Mouse (Mus musculus): Measurements from ENCODE around the gene Gucy2f. TPM values are rescaled to one million over a fixed set of nuclear protein-coding genes. Genes with fewer than 3 reads are reported as not detected.

Gucy2f gene
- polyA plus RNA-seq, 1 experiment from 2014 or later, result not detected

DNA sequence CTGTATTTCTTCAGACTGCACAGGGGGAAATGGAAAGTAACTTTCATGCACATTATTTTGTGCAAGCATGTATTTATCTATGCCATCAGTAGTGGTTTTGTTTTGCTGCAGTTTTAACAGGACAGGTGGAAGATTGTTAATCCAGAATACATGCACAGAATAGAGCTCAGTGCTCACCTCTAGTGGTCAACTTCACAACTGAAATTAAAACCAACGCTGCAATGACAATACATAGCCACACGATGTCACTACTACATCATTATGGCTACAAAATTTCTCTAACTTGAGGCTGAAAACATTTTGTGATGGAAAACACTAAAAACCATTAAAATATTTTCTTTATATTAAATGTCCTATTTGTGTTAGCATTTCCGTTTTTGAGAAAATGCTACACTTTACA is 3.6 kb upstream of the Gucy2f start:
- H3K4me2 ChIP-seq (ENCODE audit: low read depth, severe bottlenecking), result no peak overlapping the region
- 0 out of 2 replicates have a peak, but pooled peaks cover 3% of the 10 kb centered on the region for H3K27me3 ChIP-seq (ENCODE audit: control insufficient read depth, insufficient read depth, low read length)
- H3K4me1 ChIP-seq (ENCODE audit: control insufficient read depth, insufficient read depth, low read length), result no peaks in the 10 kb centered on the region
- 12% methylated on average over 3 of the region's 3 CpGs for WGBS
- H3K36me3 ChIP-seq (ENCODE audit: control insufficient read depth, insufficient read depth, low read length), result no peaks in the 10 kb centered on the region
- H3K9me3 ChIP-seq (ENCODE audit: control insufficient read depth, low read length), result no peaks in the 10 kb centered on the region
- no peak overlapping the region for H3K27ac ChIP-seq (replicated peaks; ENCODE audit: low read depth, low read length)
- no peak overlapping the region for H3K9ac ChIP-seq (ENCODE audit: low read length)
- DNase-seq (ENCODE audit: low spot score), result peak; percentile 23
- no peak overlapping the region for H3K4me3 ChIP-seq (ENCODE audit: low read depth, low read length)
- ATAC-seq (ENCODE audit: insufficient number of reproducible peaks, low FRiP score, low TSS enrichment, low read depth), result no peak

DNA sequence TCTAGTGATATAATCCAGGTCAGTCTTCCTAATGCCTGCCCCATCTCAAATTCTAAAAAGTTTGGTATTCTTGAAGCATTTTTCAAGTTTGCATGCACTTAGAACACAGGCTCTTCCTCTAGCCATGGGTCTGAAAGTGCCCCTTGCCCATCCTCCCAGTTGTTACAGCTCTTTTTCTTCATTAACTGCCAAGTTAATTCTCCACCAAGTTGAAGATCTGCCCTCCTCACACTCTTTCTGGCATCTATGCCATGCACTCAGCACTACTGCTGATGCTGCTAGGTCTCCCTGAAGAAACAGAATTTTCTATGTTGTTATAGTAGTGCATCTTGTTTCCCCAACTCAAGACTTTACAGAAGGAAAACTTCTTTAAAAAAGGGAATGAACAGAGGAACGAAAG is 1.2 kb downstream of the Gucy2f start:
- 0 out of 2 replicates have a peak, but pooled peaks cover 3% of the 10 kb centered on the region for H3K27me3 ChIP-seq (ENCODE audit: control insufficient read depth, insufficient read depth, low read length)
- WGBS, result 86% methylated on average over 1 of the region's 1 CpGs
- no peak for ATAC-seq (ENCODE audit: insufficient number of reproducible peaks, low FRiP score, low TSS enrichment, low read depth)

GRCm38 (mm10) chrX:142194420-142194819 is 2.3 kb downstream of the Gucy2f start:
- Histone ChIP-seq H3K4me2 (ENCODE audit: low read depth, severe bottlenecking) (no peak overlapping the region), H3K27me3 (ENCODE audit: control insufficient read depth, insufficient read depth, low read length) (peaks cover 3% of the 10 kb centered on the region; the same call in 1 of the 2 replicates), H3K9me3 (ENCODE audit: control insufficient read depth, low read length) (no peaks in the 10 kb centered on the region), H3K9ac (ENCODE audit: low read length) (no peak overlapping the region), H3K36me3 (ENCODE audit: control insufficient read depth, insufficient read depth, low read length) (no peaks in the 10 kb centered on the region), H3K4me3 (ENCODE audit: low read depth, low read length) (no peak overlapping the region), H3K27ac (replicated peaks; ENCODE audit: low read depth, low read length) (no peak overlapping the region), H3K4me1 (ENCODE audit: control insufficient read depth, insufficient read depth, low read length) (no peaks in the 10 kb centered on the region)
- no peak for DNase-seq (ENCODE audit: low spot score)
- no peak for ATAC-seq (ENCODE audit: insufficient number of reproducible peaks, low FRiP score, low TSS enrichment, low read depth)
- WGBS, result 81% methylated on average over 6 of the region's 6 CpGs

More for the DNA sequence above, 1.2 kb downstream of the Gucy2f start:
- Histone ChIP-seq H3K4me1 (ENCODE audit: control insufficient read depth, insufficient read depth, low read length) (no peaks in the 10 kb centered on the region), H3K36me3 (ENCODE audit: control insufficient read depth, insufficient read depth, low read length) (no peaks in the 10 kb centered on the region), H3K27ac (replicated peaks; ENCODE audit: low read depth, low read length) (no peak overlapping the region), H3K4me3 (ENCODE audit: low read depth, low read length) (no peak overlapping the region), H3K9me3 (ENCODE audit: control insufficient read depth, low read length) (no peaks in the 10 kb centered on the region), H3K9ac (ENCODE audit: low read length) (no peak overlapping the region), H3K4me2 (ENCODE audit: low read depth, severe bottlenecking) (no peak overlapping the region)
- DNase-seq (ENCODE audit: low spot score), result no peak

- Histone ChIP-seq H3K9ac (ENCODE audit: low read length) (no peak overlapping the region), H3K36me3 (ENCODE audit: control insufficient read depth, insufficient read depth, low read length) (no peaks in the 10 kb centered on the region), H3K27ac (replicated peaks; ENCODE audit: low read depth, low read length) (no peak overlapping the region), H3K4me2 (ENCODE audit: low read depth, severe bottlenecking) (no peak overlapping the region), H3K4me1 (ENCODE audit: control insufficient read depth, insufficient read depth, low read length) (no peaks in the 10 kb centered on the region), H3K4me3 (ENCODE audit: low read depth, low read length) (no peak overlapping the region), H3K9me3 (ENCODE audit: control insufficient read depth, low read length) (no peaks in the 10 kb centered on the region), H3K27me3 (ENCODE audit: control insufficient read depth, insufficient read depth, low read length) (no peaks in the 10 kb centered on the region; the same call in 1 of the 2 replicates)
- WGBS, result 76% methylated on average over 2 of the region's 2 CpGs
- DNase-seq (ENCODE audit: low spot score), result no peak
- no peak for ATAC-seq (ENCODE audit: insufficient number of reproducible peaks, low FRiP score, low TSS enrichment, low read depth)
Measured at GRCm38 (mm10) chrX:142190355-142190754, 6.4 kb downstream of the Gucy2f start.

GRCm38 (mm10) chrX:142189023-142189703 is 7.6 kb downstream of the Gucy2f start:
- Histone ChIP-seq H3K4me2 (ENCODE audit: low read depth, severe bottlenecking) (no peak overlapping the region), H3K9me3 (ENCODE audit: control insufficient read depth, low read length) (no peaks in the 10 kb centered on the region), H3K4me3 (ENCODE audit: low read depth, low read length) (no peak overlapping the region), H3K27ac (replicated peaks; ENCODE audit: low read depth, low read length) (no peak overlapping the region), H3K27me3 (ENCODE audit: control insufficient read depth, insufficient read depth, low read length) (no peaks in the 10 kb centered on the region; the same call in 1 of the 2 replicates), H3K9ac (ENCODE audit: low read length) (no peak overlapping the region), H3K36me3 (ENCODE audit: control insufficient read depth, insufficient read depth, low read length) (no peaks in the 10 kb centered on the region), H3K4me1 (ENCODE audit: control insufficient read depth, insufficient read depth, low read length) (no peaks in the 10 kb centered on the region)
- 37% methylated on average over 22 of the region's 22 CpGs for WGBS
- ATAC-seq (ENCODE audit: insufficient number of reproducible peaks, low FRiP score, low TSS enrichment, low read depth) (no peak), DNase-seq (ENCODE audit: low spot score) (peak; percentile 53)

GRCm38 (mm10) chrX:142182026-142182425 is 14.7 kb downstream of the Gucy2f start:
- Histone ChIP-seq H3K4me2 (ENCODE audit: low read depth, severe bottlenecking) (no peak overlapping the region), H3K27me3 (ENCODE audit: control insufficient read depth, insufficient read depth, low read length) (peaks cover 5% of the 10 kb centered on the region; the same call in 1 of the 2 replicates), H3K9ac (ENCODE audit: low read length) (no peak overlapping the region), H3K4me3 (ENCODE audit: low read depth, low read length) (no peak overlapping the region), H3K27ac (replicated peaks; ENCODE audit: low read depth, low read length) (no peak overlapping the region), H3K36me3 (ENCODE audit: control insufficient read depth, insufficient read depth, low read length) (no peaks in the 10 kb centered on the region), H3K9me3 (ENCODE audit: control insufficient read depth, low read length) (no peaks in the 10 kb centered on the region), H3K4me1 (ENCODE audit: control insufficient read depth, insufficient read depth, low read length) (no peaks in the 10 kb centered on the region)
- WGBS, result 81% methylated on average over 2 of the region's 2 CpGs
- no peak for DNase-seq (ENCODE audit: low spot score)
- no peak for ATAC-seq (ENCODE audit: insufficient number of reproducible peaks, low FRiP score, low TSS enrichment, low read depth)

GRCm38 (mm10) chrX:142176981-142177380 is 19.8 kb downstream of the Gucy2f start:
- Histone ChIP-seq H3K27me3 (ENCODE audit: control insufficient read depth, insufficient read depth, low read length) (peaks cover 2% of the 10 kb centered on the region; the same call in 1 of the 2 replicates), H3K4me1 (ENCODE audit: control insufficient read depth, insufficient read depth, low read length) (no peaks in the 10 kb centered on the region), H3K4me2 (ENCODE audit: low read depth, severe bottlenecking) (no peak overlapping the region), H3K4me3 (ENCODE audit: low read depth, low read length) (no peak overlapping the region), H3K9ac (ENCODE audit: low read length) (no peak overlapping the region), H3K9me3 (ENCODE audit: control insufficient read depth, low read length) (no peaks in the 10 kb centered on the region), H3K36me3 (ENCODE audit: control insufficient read depth, insufficient read depth, low read length) (no peaks in the 10 kb centered on the region), H3K27ac (replicated peaks; ENCODE audit: low read depth, low read length) (no peak overlapping the region)
- no peak for ATAC-seq (ENCODE audit: insufficient number of reproducible peaks, low FRiP score, low TSS enrichment, low read depth)
- no peak for DNase-seq (ENCODE audit: low spot score)

- H3K4me1 ChIP-seq (ENCODE audit: control insufficient read depth, insufficient read depth, low read length), result no peaks in the 10 kb centered on the region
- H3K9ac ChIP-seq (ENCODE audit: low read length), result no peak overlapping the region
- no peak overlapping the region for H3K4me3 ChIP-seq (ENCODE audit: low read depth, low read length)
- no peaks in the 10 kb centered on the region for H3K9me3 ChIP-seq (ENCODE audit: control insufficient read depth, low read length)
- H3K36me3 ChIP-seq (ENCODE audit: control insufficient read depth, insufficient read depth, low read length), result no peaks in the 10 kb centered on the region
- no peak overlapping the region for H3K4me2 ChIP-seq (ENCODE audit: low read depth, severe bottlenecking)
- ATAC-seq (ENCODE audit: insufficient number of reproducible peaks, low FRiP score, low TSS enrichment, low read depth) (no peak), DNase-seq (ENCODE audit: low spot score) (no peak)
- 0 out of 2 replicates have a peak, but pooled peaks cover 6% of the 10 kb centered on the region for H3K27me3 ChIP-seq (ENCODE audit: control insufficient read depth, insufficient read depth, low read length)
- no peak overlapping the region for H3K27ac ChIP-seq (replicated peaks; ENCODE audit: low read depth, low read length)
Measured at GRCm38 (mm10) chrX:142115779-142116178, 81.0 kb downstream of the Gucy2f start.

- Histone ChIP-seq H3K9me3 (ENCODE audit: control insufficient read depth, low read length) (no peaks in the 10 kb centered on the region), H3K4me2 (ENCODE audit: low read depth, severe bottlenecking) (no peak overlapping the region), H3K4me1 (ENCODE audit: control insufficient read depth, insufficient read depth, low read length) (no peaks in the 10 kb centered on the region), H3K27ac (replicated peaks; ENCODE audit: low read depth, low read length) (no peak overlapping the region), H3K36me3 (ENCODE audit: control insufficient read depth, insufficient read depth, low read length) (no peaks in the 10 kb centered on the region), H3K4me3 (ENCODE audit: low read depth, low read length) (no peak overlapping the region), H3K9ac (ENCODE audit: low read length) (no peak overlapping the region), H3K27me3 (ENCODE audit: control insufficient read depth, insufficient read depth, low read length) (0 out of 2 replicates have a peak, but pooled peaks cover 6% of the 10 kb centered on the region)
- ATAC-seq (ENCODE audit: insufficient number of reproducible peaks, low FRiP score, low TSS enrichment, low read depth) (no peak), DNase-seq (ENCODE audit: low spot score) (no peak)
- 82% methylated on average over 6 of the region's 6 CpGs for WGBS
Measured at GRCm38 (mm10) chrX:142111236-142111635, 85.5 kb downstream of the Gucy2f start.

Data from limb, embryonic 11.5 days (tissue).